Mouse (Mus musculus) embryonic fibroblast, embryonic 13.5 days (primary cell): ENCODE data around the gene Hyal3.

ENCODE experiments used
- CTCF ChIP-seq: IDR thresholded peaks from 2 replicates; pipeline ENCODE4 v1.5.1; 2011; ENCODE audit warnings: mild to moderate bottlenecking, control low read depth, low read length, moderate library complexity, borderline replicate concordance; ENCODE audit not compliant: insufficient read depth
- POLR2A ChIP-seq: IDR thresholded peaks from 2 replicates; pipeline ENCODE4 v1.6.1; 2011; ENCODE audit warnings: low read depth, mild to moderate bottlenecking, control low read depth, low read length, moderate library complexity

DNA sequence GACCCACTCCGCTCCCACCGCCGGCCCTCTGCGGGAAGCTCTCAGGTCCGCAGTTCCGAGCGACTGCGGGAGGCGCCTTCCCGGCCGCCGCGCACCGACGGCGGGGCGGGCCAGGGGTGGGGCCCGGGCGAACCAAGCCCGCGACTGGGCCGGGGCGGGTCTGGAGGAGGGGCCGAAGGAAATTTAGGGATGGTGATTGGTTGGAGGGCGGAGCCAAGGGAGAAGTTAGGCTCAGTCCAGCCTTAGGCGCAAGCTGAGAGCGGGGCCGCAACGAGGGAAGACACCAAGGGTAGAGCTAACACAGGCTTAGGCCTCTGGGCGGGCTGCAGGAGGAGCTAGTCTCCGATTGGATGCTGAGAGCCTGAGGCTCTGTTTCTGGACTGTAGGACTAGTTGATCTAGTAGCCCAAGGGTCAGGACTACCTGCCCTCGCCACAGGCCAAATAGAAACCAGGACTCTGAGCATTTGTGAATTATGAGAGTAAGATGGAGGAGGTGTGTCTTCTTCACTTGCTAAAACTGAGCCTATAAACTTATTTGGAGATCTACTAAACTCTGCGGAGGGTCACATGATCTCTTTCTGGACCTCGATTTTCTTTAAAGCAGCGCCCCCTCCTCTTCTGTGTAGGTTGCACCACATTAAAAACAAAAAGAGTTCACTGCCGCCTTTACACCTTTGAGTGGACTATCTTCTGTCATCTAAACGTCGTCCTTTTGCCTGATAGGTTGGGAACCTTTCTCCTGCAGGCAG lies 54.8 kb downstream of the Hyal3 start, which contains the start of gene Gnai2:
- TF ChIP-seq POLR2A (peak; percentile 85), CTCF (no peak)
